Mouse (Mus musculus): ENCODE measurements around the gene Stac2.

DNA sequence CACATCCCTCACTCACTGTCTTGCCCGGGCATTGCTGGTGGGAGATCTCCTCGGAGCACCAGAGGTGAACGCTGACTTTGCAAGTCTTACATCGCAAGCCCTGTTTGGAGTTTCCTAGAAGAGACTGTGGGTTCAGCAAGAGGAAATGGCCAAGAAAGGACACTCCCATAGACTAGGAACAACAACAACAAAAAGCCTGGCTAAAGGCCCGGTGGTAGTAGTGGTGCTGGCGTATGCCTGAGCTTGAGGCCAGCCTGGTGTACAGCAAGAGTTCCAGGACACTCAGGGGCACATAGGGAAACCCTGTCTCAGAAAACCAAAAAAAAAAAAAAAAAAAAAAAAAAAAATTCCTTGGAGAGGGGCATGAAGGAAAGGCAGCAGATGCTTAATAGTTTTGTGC lies 10.5 kb downstream of the Stac2 start:
- TF ChIP-seq CTCF (IDR thresholded peaks at IDR 0.05; ENCODE audit: low read depth, low read length) (no peak), POLR2A (IDR thresholded peaks at IDR 0.05; ENCODE audit: extremely low read depth, insufficient read depth, low read length) (no peak)
